Mouse (Mus musculus): ENCODE results near the gene Cdkn1b. TPM values are rescaled to one million over a fixed set of nuclear protein-coding genes. Genes with fewer than 3 reads are reported as not detected.

The Cdkn1b gene
- polyA plus RNA-seq, 1 experiment, result 59.8 TPM

DNA sequence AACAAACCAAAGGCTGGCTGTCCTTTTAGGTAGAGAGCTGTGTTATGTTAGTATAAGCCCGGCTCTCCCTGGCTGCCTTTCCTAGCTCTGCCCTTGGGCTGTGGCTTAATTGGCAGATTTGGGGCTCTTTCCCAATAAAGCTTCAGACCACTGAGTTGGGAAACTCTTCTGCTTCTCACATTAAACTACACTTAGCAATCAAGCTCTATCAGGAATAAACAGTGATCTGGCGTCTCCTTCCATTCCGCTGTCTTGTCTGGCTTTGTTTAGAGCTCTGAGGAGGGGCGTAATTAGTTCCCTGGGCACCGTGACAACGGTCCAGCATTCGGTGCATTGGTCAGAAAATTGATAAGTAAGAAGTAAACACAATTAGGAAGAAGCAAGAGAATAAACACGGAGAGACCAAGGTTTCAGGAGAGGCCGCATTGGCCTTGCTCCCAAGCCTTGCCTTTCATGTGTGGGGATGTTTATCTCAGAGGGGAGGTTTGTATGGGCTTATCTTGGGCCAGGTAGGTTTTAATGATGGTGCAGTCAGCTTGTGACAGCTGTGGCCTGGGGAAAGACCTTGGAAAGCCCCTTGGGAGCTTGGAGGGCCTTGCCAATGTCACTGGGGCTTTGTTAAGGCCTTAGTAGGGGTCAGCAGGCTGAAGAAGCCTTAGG lies 41.8 kb downstream of the Cdkn1b start:
- no peaks in the 10 kb centered on the region for H3K4me1 ChIP-seq (ENCODE audit: control insufficient read depth, insufficient read depth, low read length)
- no peak overlapping the region for H3K27ac ChIP-seq (ENCODE audit: insufficient read depth, low read length)
- no peak overlapping the region for H3K4me3 ChIP-seq (ENCODE audit: insufficient read depth, low read length)
- TF ChIP-seq POLR2A (IDR thresholded peaks at IDR 0.05; ENCODE audit: low read depth, low read length) (no peak), CTCF (IDR thresholded peaks at IDR 0.05; ENCODE audit: borderline replicate concordance, insufficient read depth, low read length) (no peak)

DNA sequence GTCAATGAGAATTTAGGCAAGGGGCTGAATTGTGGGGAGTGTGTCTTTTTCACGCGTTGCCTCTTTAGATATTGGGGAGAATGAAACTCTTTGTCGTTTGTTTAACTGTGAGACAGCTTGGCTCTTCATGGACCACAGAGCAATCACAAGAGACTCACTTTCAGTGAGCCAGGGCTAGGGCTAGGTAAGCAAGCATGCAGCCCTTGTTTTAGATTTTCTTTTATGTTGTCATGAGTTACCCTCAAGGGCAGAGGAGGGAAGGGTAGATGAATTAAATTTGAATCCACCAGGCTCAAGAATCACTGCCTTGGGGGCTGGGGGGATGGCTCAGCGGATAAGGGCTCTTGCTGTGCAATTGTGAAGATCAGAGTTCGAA lies 42.3 kb downstream of the Cdkn1b start:
- H3K27ac ChIP-seq (ENCODE audit: insufficient read depth, low read length), result no peak overlapping the region
- no peak for TF ChIP-seq POLR2A (IDR thresholded peaks at IDR 0.05; ENCODE audit: low read depth, low read length)
- TF ChIP-seq CTCF (IDR thresholded peaks at IDR 0.05; ENCODE audit: borderline replicate concordance, insufficient read depth, low read length), result no peak
- H3K4me3 ChIP-seq (ENCODE audit: insufficient read depth, low read length), result no peak overlapping the region
- no peaks in the 10 kb centered on the region for H3K4me1 ChIP-seq (ENCODE audit: control insufficient read depth, insufficient read depth, low read length)

DNA sequence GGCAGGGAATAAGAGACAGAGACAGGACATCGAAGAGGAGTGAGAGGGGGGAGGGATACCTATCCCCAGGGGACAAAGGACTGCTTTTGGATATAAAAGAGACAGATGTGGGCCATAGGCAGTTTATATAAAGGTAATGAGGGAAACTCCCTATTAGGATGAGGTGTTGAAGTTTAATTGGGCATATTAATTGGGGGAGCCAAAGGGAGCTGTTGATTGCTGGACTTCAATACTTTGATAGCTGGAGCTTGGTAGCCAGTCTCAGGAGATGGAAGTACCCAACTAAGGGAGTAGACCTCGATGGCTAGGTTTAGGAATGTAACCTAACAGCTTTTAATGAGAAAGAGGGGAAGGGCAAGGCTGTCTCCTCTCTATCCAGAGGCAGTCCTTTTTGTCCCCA lies 43.7 kb downstream of the Cdkn1b start:
- H3K4me3 ChIP-seq (ENCODE audit: insufficient read depth, low read length), result no peak overlapping the region
- H3K27ac ChIP-seq (ENCODE audit: insufficient read depth, low read length), result no peak overlapping the region
- no peaks in the 10 kb centered on the region for H3K4me1 ChIP-seq (ENCODE audit: control insufficient read depth, insufficient read depth, low read length)
- no peak for TF ChIP-seq POLR2A (IDR thresholded peaks at IDR 0.05; ENCODE audit: low read depth, low read length)
- no peak for TF ChIP-seq CTCF (IDR thresholded peaks at IDR 0.05; ENCODE audit: borderline replicate concordance, insufficient read depth, low read length)

DNA sequence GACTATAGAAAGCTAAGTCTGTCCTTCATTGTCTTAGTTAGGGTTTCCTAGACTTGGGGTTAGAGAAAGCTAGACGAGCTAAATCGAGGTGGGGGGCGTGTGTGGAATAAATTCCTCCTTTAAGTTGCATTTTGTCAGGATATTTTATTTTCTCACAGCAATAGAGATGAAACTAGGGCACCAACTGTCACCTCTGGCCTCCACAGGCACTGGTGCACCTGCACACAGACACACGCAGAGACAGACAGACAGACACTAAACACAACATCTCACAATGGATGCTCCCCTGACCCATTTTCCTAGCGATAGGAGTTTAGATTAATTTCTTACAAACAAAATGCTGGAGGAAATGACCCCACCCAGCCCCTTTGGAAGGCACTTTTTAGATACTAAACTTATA lies 46.5 kb downstream of the Cdkn1b start:
- H3K27ac ChIP-seq (ENCODE audit: insufficient read depth, low read length), result no peak overlapping the region
- no peaks in the 10 kb centered on the region for H3K4me1 ChIP-seq (ENCODE audit: control insufficient read depth, insufficient read depth, low read length)
- H3K4me3 ChIP-seq (ENCODE audit: insufficient read depth, low read length), result no peak overlapping the region
- no peak for TF ChIP-seq CTCF (IDR thresholded peaks at IDR 0.05; ENCODE audit: borderline replicate concordance, insufficient read depth, low read length)
- no peak for TF ChIP-seq POLR2A (IDR thresholded peaks at IDR 0.05; ENCODE audit: low read depth, low read length)

DNA sequence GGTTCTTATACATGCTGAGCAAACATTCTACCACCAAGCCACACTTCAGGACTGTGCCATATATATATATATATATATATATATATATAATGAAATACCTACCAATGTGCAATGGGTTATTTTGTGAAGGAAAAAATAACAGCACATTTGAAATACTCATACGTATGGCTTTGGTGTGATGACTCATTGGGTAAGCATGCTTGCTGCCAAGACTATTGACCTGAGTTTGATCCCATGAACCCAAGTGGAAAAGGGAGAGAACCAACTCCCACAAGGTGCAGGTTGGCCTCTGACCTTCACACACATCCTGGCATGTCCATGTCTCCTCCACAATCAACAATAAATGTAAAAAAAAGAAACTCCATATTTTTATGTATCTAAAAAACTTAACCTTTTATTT lies 48.1 kb downstream of the Cdkn1b start:
- H3K27ac ChIP-seq (ENCODE audit: insufficient read depth, low read length), result no peak overlapping the region
- no peaks in the 10 kb centered on the region for H3K4me1 ChIP-seq (ENCODE audit: control insufficient read depth, insufficient read depth, low read length)
- TF ChIP-seq POLR2A (IDR thresholded peaks at IDR 0.05; ENCODE audit: low read depth, low read length) (no peak), CTCF (IDR thresholded peaks at IDR 0.05; ENCODE audit: borderline replicate concordance, insufficient read depth, low read length) (no peak)
- no peak overlapping the region for H3K4me3 ChIP-seq (ENCODE audit: insufficient read depth, low read length)

DNA sequence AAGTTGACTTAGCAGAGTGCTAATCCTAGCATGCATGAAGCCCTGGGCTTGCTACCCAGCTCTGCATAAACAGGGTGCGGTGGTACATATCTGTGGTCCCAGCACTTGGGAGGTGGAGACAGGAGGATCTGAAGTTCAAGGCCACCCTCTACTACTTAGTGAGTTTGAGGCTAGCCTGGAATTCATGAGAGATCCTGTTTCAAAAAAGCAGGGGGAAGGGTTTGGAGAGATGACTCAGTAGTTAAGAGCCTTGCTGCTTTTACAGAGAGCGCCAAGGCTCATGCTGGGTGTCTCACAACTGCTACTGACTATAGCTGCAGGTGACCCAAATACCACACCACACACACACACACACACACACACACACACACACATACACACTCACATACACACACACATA lies 49.3 kb downstream of the Cdkn1b start:
- Histone ChIP-seq H3K4me1 (ENCODE audit: control insufficient read depth, insufficient read depth, low read length) (no peaks in the 10 kb centered on the region), H3K4me3 (ENCODE audit: insufficient read depth, low read length) (no peak overlapping the region), H3K27ac (ENCODE audit: insufficient read depth, low read length) (no peak overlapping the region)
- TF ChIP-seq CTCF (IDR thresholded peaks at IDR 0.05; ENCODE audit: borderline replicate concordance, insufficient read depth, low read length) (no peak), POLR2A (IDR thresholded peaks at IDR 0.05; ENCODE audit: low read depth, low read length) (no peak)

DNA sequence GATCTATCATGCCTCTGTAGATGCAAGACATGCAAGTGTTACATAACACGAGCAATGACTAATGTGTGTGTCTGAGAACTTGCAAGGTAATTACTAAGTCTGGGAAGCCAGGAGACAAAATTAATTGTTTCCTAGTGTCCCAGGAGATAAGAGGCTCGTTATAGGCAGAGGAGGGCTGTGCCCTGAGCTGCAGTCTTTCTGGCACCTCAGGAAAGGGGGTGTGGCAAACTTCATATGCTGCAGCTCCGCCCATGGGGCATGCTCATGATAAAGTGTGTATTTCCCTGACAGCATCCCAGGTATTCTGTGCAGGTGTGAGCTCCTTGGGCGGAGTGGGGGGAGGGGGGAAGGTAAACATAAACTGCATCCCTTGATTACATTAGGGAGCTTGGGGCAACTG lies 51.9 kb downstream of the Cdkn1b start:
- Histone ChIP-seq H3K4me3 (ENCODE audit: insufficient read depth, low read length) (no peak overlapping the region), H3K4me1 (ENCODE audit: control insufficient read depth, insufficient read depth, low read length) (no peaks in the 10 kb centered on the region), H3K27ac (ENCODE audit: insufficient read depth, low read length) (no peak overlapping the region)
- TF ChIP-seq POLR2A (IDR thresholded peaks at IDR 0.05; ENCODE audit: low read depth, low read length) (no peak), CTCF (IDR thresholded peaks at IDR 0.05; ENCODE audit: borderline replicate concordance, insufficient read depth, low read length) (no peak)

Other genes with a start within 250 kb of the Cdkn1b start
- 16.9 and 21.0 TPM in 2 replicates for gene Dusp16, start 127.8 kb upstream of the Cdkn1b start, polyA plus RNA-seq (2011; ENCODE audit: insufficient read length, low read depth, missing spikeins)
- gene Crebl2, start 90.2 kb upstream of the Cdkn1b start, polyA plus RNA-seq (2011; ENCODE audit: insufficient read length, low read depth, missing spikeins), result 4.9 and 5.3 TPM in 2 replicates
- 3.2 and 6.6 TPM in 2 replicates for gene Gpr19, start 21.8 kb upstream of the Cdkn1b start, polyA plus RNA-seq (2011; ENCODE audit: insufficient read length, low read depth, missing spikeins)
- gene Apold1, start 61.3 kb downstream of the Cdkn1b start, polyA plus RNA-seq (2011; ENCODE audit: insufficient read length, low read depth, missing spikeins), result 0.32 and 0.47 TPM in 2 replicates
- 101 and 121 TPM in 2 replicates for gene Ddx47, start 91.2 kb downstream of the Cdkn1b start, polyA plus RNA-seq (2011; ENCODE audit: insufficient read length, low read depth, missing spikeins)
- gene Gprc5a, start 145.2 kb downstream of the Cdkn1b start, polyA plus RNA-seq (2011; ENCODE audit: insufficient read length, low read depth, missing spikeins), result 21.8 and 33.3 TPM in 2 replicates
- gene Gprc5d, start 197.9 kb downstream of the Cdkn1b start, polyA plus RNA-seq (2011; ENCODE audit: insufficient read length, low read depth, missing spikeins), result 0.40 TPM in 1 of 2 replicates, not detected in the other